Mouse (Mus musculus): ENCODE measurements around the gene Gm7544. TPM values are rescaled to one million over a fixed set of nuclear protein-coding genes. Genes with fewer than 3 reads are reported as not detected.
"Not testable (repeated sequence)": the region's sequence is repeated elsewhere in the genome, so short reads cannot be mapped to it uniquely, and the experiment has no call there.

Gm7544 gene
- polyA plus RNA-seq, 1 experiment from 2014 or later, result not detected

- H3K27ac ChIP-seq; H3K9ac ChIP-seq; H3K36me3 ChIP-seq; H3K4me3 ChIP-seq; H3K4me1 ChIP-seq; H3K27me3 ChIP-seq; ATAC-seq (ENCODE audit: insufficient number of reproducible peaks, insufficient read depth, low FRiP score, low TSS enrichment, low read depth); H3K9me3 ChIP-seq; H3K4me2 ChIP-seq: not testable (repeated sequence)
- 96% methylated on average over 5 of the region's 5 CpGs for WGBS
These were observed 42.4 kb downstream of the Gm7544 start for GRCm38 (mm10) chr1:82913434-82913833.

GRCm38 (mm10) chr1:82913025-82913424, 42.8 kb downstream of the Gm7544 start, which contains the start of gene A030005L19Rik:
Gene A030005L19Rik, plus strand, starts transcription at chr1:82913325.
- Histone ChIP-seq H3K27ac (no peak within 1 kb of the TSS), H3K27me3 (no peaks in the 10 kb centered on the region), H3K4me1 (peaks cover 4% of the 10 kb centered on the region; the same call in 1 of the 2 replicates), H3K4me3 (no peak within 1 kb of the TSS), H3K9ac (no peak within 1 kb of the TSS), H3K9me3 (no peaks in the 10 kb centered on the region), H3K36me3 (no peaks in the 10 kb centered on the region), H3K4me2 (no peak within 1 kb of the TSS)
- ATAC-seq (ENCODE audit: insufficient number of reproducible peaks, insufficient read depth, low FRiP score, low TSS enrichment, low read depth), result no peak
- 74% methylated on average over 3 of the region's 3 CpGs for WGBS

GRCm38 (mm10) chr1:82905886-82906285, 49.9 kb downstream of the Gm7544 start:
- no peak overlapping the region for H3K27ac ChIP-seq
- H3K9me3 ChIP-seq, result no peaks in the 10 kb centered on the region
- H3K4me1 ChIP-seq, result no peaks in the 10 kb centered on the region
- ATAC-seq (ENCODE audit: insufficient number of reproducible peaks, insufficient read depth, low FRiP score, low TSS enrichment, low read depth), result no peak
- no peaks in the 10 kb centered on the region for H3K27me3 ChIP-seq
- H3K4me3 ChIP-seq, result no peak overlapping the region
- peaks cover 21% of the 10 kb centered on the region for H3K36me3 ChIP-seq
- no peak overlapping the region for H3K4me2 ChIP-seq
- 80% methylated on average over 3 of the region's 3 CpGs for WGBS
- H3K9ac ChIP-seq, result no peak overlapping the region

Other genes with a start within 250 kb of the Gm7544 start
- gene Mff, start 231.1 kb downstream of the Gm7544 start, polyA plus RNA-seq (2015; fragmentation: Nextera tagmentation; extraction: Ambion mirVana), result 219 and 227 TPM in 2 replicates
- 0.14 and 0.78 TPM in 2 replicates for gene Tm4sf20, start 187.6 kb downstream of the Gm7544 start, polyA plus RNA-seq (2015; fragmentation: Nextera tagmentation; extraction: Ambion mirVana)
- gene Gm47791, start 184.8 kb downstream of the Gm7544 start, polyA plus RNA-seq (2015; fragmentation: Nextera tagmentation; extraction: Ambion mirVana), result not detected in 2 replicates
- gene Agfg1, start 116.5 kb downstream of the Gm7544 start, polyA plus RNA-seq (2015; fragmentation: Nextera tagmentation; extraction: Ambion mirVana), result 22.9 and 28.1 TPM in 2 replicates
- gene A030005L19Rik, start 42.7 kb downstream of the Gm7544 start, polyA plus RNA-seq (2015; fragmentation: Nextera tagmentation; extraction: Ambion mirVana), result 0.35 TPM in 1 of 2 replicates, not detected in the other
- not detected in 2 replicates for gene A030014E15Rik, start 31.1 kb downstream of the Gm7544 start, polyA plus RNA-seq (2015; fragmentation: Nextera tagmentation; extraction: Ambion mirVana)
- gene Gm6217, start 24.6 kb downstream of the Gm7544 start, polyA plus RNA-seq (2015; fragmentation: Nextera tagmentation; extraction: Ambion mirVana), result not detected in 2 replicates
- not detected in 2 replicates for gene A030003K21Rik, start 12.6 kb downstream of the Gm7544 start, polyA plus RNA-seq (2015; fragmentation: Nextera tagmentation; extraction: Ambion mirVana)
- gene Gm47955, start 4.3 kb upstream of the Gm7544 start, polyA plus RNA-seq (2015; fragmentation: Nextera tagmentation; extraction: Ambion mirVana), result not detected in 2 replicates
- gene Gm47959, start 44.5 kb upstream of the Gm7544 start, polyA plus RNA-seq (2015; fragmentation: Nextera tagmentation; extraction: Ambion mirVana), result not detected in 2 replicates
- gene Slc19a3, start 82.4 kb upstream of the Gm7544 start, polyA plus RNA-seq (2015; fragmentation: Nextera tagmentation; extraction: Ambion mirVana), result 0.13 and 0.19 TPM in 2 replicates
- gene Krtap28-10, start 86.5 kb upstream of the Gm7544 start, polyA plus RNA-seq (2015; fragmentation: Nextera tagmentation; extraction: Ambion mirVana), result not detected in 2 replicates
- gene Gm47969, start 88.9 kb upstream of the Gm7544 start, polyA plus RNA-seq (2015; fragmentation: Nextera tagmentation; extraction: Ambion mirVana), result not detected in 2 replicates
- gene A030005K14Rik, start 103.4 kb upstream of the Gm7544 start, polyA plus RNA-seq (2015; fragmentation: Nextera tagmentation; extraction: Ambion mirVana), result not detected in 2 replicates
- gene Krtap28-13, start 104.9 kb upstream of the Gm7544 start, polyA plus RNA-seq (2015; fragmentation: Nextera tagmentation; extraction: Ambion mirVana), result not detected in 2 replicates
- 1.1 TPM in 1 of 2 replicates, not detected in the other for gene Ccl20, start 160.8 kb upstream of the Gm7544 start, polyA plus RNA-seq (2015; fragmentation: Nextera tagmentation; extraction: Ambion mirVana)
- gene Daw1, start 203.7 kb upstream of the Gm7544 start, polyA plus RNA-seq (2015; fragmentation: Nextera tagmentation; extraction: Ambion mirVana), result not detected in 2 replicates